Mouse (Mus musculus): ENCODE data around the gene Tmem212.
"Not testable (repeated sequence)": the region's sequence is repeated elsewhere in the genome, so short reads cannot be mapped to it uniquely, and the experiment has no call there.

The Tmem212 gene

DNA sequence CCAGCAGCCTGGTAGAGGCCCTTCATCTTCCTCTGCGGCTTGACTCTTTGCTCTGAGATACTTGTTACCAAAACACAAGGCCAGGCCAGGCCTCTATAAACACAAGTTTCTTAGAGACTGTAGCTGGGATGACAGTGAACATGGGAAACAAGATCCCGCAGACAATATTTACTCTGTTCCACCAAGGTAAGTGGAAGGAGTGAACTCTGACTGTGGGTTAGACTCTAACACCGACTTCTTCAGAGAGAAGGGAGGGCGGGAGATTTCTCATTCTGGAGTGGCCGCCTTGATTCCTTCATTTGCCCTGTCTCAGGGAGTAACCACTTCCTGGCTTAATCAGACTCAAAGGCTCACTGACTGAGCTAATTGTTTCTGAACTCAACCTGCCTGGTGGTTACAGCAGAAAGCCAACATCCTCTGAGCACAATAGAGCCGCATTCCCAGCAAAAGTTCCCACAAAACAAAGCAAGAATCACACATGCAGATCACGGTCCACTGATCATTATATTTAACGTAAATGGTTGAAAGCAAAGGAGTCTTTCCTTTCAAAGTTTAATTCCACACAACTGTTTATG lies at the start of gene Tmem212:
Gene Tmem212 (minus strand): TSS at position 51 of the 575 bp plus-strand sequence.
- no peak for DNase-seq (ENCODE audit: low spot score)

DNA sequence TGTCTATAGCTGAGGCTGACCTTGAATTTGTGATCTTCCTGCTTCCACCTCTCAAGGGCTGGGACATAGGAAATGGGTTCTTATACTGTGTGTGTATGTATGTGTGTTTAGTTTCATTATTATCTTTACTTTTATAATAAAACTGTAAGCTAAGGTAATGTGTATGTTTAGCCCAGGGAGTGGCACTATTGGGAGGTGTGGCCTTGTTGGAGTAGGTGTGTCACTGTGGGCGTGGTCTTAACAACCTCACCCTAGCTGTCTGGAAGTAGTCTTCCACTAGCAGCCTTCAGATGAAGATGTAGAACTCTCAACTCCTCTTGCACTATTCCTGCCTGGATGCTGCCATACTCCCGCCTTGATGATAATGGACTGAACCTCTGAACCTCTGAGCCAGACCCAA lies 49.2 kb upstream of the Tmem212 start:
- not testable (repeated sequence) for DNase-seq (ENCODE audit: low spot score)

DNA sequence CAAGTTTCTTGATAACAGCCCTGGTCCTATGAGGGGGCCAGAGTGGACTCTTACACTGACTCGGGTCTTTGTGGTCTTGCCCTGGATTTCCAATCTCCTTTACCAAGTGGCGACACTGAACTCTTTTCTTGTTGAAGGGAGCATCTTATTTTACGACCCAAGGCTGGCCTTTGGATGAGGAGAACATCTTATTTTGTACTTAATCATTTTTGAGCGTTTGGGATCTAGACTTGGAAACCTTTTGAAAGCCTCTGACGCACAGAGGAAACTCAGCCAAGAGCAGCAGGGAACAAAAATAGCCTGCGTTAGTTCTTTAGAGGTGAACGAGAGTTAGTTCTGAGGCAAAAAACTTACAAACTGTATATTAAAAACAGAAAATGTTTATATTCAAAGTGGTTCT lies 46.8 kb upstream of the Tmem212 start:
- no peak for DNase-seq (ENCODE audit: low spot score)

DNA sequence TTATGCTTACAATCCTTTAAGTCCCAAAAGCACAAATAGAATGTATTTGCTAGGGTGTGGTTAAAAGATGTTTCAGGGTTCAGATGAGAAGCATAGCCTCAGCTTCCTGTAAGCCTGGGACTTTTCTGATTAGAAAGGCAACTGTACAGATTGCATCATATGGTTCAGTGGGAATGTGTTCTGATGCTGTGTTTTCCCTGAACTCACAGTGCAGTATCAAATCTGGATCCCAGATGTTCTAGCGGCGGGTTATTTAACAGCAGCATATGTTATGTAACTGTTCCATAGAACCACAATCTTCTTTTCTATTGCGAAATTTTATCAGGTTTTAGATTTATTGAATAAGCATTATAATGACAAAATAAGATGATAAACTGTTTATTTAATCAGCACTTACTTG lies 45.5 kb upstream of the Tmem212 start:
- DNase-seq (ENCODE audit: low spot score): no peak

DNA sequence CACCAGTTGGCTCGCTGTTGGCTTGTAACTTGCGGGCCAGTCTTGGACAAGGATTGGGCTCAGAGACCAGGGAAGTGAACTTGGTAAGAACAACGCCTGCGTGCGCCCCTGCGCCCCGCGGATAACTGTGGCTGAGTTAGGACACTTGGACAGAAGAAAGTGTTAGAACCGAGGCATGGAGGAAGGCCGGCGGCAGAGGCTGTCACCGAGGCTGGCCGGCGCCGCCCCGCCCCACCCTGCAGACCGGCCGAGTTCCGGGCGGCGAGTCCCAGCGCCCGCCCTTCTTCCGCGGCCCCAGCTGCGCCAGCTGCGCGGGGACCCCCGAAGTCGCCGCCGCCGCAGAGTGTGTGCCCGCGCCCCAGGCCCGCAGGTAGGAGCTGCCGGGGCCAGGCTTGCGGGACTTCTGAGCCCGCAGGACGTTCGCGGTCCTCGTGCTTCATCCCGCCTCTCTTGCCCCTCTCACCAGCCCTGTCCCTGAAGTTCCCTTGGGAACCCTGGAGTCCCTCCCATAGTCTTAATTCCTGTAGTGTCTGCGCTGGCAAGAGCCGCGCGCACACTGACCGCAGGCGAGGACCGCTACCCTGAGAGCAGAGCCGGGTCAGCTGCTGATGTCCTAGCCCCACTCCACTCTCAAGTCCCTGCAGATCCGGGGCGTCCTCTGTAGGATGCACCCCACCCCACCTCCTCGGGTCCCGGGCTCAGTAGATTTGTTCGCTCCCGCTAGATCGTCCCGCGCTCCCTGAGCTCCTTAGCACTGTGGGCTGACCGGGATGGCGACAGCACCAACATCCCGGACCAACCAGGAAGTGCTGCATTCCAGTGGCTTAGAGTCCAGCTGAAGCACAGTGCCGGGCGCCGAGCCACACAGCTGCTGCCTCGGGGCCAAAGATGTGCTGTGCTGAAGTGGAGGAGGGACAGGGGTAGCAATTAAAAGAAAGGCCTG lies 42.5 kb upstream of the Tmem212 start, which contains the start of gene Pld1:
Gene Pld1 (plus strand): TSS at position 315 of the 943 bp plus-strand sequence.
- DNase-seq (ENCODE audit: low spot score): no peak

DNA sequence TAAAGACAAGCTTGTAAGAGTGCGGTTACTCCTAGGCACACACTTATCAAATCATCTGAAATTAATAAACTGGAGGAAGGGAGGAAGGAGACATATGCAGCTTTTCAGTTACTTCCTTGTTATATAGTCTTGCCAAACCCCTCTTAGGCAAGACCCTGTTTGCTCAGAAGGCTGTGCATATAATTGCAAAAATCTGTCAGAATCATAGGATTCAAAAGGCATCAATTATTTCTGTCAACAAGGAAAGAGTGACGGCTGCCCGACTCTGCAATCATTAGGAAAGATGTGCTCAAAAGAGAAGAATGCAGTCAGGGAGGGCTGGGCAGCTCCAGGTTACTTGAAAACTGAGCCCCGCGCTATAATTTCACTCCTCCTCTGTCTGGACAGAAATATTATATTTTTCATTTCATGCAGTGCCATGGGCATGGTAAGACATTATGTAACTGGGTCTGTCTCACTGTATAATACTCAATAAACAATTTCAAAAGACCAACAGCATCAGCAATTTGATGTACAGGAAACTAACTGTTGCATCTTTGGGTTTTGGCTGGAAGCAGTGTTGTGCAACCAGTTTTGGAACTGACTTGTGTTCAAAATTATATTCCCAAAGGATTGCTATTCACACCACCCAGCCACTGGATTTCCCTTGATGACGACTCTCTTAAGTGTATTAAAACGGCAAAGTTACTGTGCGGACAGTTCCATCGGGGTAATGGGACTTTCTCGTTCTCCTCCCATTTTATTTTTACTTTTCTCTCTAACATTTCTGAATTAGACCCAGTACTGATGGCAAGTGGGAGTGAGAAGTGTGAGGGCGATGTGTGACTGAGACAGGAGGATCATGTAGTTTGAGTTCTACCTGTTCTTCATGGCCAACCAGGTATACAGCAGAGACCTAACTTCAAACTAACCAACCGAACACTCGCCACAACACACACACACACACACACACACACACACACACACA lies 41.3 kb upstream of the Tmem212 start:
- no peak for DNase-seq (ENCODE audit: low spot score)

DNA sequence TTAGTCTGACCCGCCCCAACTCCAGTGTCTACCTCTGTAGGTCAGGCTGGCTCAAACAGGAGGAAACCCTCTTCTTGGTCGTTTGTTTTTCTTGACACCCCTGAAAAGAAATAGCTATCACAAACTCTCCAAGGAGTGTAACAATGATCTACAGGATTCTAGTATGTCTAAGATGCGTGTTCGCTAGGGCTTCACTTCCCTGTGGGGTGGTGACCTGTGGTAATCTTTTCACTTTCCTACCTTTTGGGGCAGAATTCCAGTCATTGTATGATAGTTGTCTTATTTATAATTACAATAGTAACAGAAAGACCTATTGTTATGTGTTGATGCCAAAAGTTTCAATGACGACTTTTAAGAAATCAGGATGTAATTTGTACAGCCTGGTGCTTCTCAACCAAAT lies 40.6 kb upstream of the Tmem212 start:
- DNase-seq (ENCODE audit: low spot score): no peak

DNA sequence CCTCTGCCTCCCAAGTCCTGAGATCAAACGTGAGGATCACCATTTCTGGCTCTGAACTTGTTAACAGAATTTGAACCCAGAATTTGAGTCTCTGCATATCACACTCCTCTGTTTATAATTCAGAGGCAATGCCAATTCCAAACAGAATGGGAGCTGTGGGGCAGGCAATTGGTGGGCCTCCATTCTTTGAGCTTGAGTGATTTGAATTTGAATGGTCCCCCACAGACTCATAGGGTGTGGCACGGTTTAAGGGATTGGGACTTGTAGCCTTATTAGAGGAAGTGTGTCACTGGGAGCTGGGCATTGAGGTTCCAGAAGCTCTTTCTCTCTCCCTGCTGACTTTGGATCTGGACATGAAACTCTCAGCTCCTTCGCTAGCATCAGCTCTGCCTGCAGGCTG lies 39.5 kb upstream of the Tmem212 start:
- no peak for DNase-seq (ENCODE audit: low spot score)

DNA sequence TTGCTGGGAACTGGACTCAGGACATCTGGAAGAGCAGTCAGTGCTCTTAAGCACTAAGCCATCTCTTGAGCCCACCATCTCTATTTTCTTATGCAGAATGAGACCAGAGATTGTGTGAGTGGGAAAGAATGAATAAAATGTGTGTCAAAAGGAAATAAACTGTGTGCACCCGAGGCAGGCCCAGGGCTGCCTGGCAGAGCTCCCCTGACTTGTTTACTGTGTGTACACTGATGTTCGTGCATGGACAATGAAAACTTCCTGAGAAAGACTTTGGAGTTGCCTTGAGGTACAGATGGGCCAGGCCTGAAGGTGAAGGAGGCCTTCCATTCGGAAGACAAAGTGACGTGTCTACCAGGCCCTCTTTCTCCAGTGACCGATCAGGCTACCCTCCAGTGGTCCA lies 36.2 kb upstream of the Tmem212 start:
- DNase-seq (ENCODE audit: low spot score): no peak

DNA sequence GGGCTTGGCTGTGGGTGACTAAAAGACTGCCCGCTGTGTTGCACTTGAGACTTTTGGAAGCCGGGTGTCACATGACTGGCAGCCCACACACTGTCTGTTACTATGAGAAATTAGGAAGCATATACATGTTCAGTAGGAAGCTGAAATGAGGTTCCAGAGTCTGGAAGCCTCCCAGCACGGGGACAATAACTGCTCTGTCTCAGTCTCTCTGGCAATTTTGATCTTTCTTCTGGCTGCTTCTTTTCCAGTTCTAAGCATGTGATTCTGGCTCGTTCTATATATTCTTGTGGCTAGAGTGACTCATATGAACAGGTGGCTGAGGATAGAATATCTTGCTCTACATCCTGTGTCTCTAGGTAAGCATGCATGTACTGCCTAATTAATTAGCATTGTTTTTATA lies 33.1 kb upstream of the Tmem212 start:
- no peak for DNase-seq (ENCODE audit: low spot score)

DNA sequence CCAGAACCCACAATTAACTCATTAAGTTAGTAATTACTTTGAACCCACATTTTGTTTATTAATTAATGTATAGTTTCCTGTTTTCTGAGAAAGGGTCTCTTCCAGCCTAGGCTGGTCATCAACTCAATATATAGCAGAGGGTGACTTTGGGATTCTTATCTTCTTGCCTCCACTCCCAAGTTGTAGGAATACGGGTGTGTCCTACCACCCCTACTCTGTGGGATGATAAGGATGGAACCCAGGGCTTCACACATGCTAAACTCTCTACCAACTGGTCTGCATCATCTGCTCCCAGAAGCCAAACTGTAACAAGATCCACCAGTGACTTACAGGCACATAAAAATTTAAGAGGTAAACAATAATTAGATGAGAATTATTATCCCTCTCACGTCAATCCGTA lies 27.9 kb upstream of the Tmem212 start:
- no peak for DNase-seq (ENCODE audit: low spot score)

DNA sequence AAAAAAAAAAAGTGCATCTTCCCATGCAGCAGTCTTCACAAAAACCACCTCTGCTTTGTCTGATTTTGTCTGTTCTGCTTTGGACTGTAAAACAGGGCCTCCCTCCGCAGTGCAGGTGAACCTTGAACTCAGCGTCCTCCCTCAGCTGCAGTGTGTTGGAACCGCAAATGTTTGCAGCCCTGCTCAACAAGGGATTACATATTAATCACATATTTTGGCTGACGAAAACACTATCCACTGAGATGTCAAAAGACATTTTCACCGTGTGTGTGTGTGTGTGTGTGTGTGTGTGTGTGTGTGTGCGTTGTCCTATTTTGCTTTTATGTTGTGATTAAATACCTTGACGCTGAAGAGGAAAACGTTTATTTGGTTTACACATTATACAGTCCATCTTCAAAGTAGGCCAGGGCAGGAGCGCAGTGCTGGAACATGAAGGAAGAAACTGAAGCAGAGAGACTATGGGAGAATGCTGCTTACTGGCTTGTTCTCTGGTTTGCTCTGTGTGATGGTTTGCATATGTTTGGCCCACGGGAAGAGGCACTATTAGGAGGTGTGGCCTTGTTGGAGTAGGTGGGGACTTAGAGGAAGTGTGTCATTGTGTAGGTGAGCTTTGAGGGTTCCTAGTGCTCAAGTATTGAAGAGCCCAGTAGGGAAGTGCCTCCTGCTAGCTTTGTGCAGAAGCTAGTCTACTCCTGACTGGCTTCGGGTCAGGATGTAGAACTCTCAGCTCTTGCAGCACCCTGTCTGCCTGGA lies 25.3 kb upstream of the Tmem212 start:
- no peak for DNase-seq (ENCODE audit: low spot score)

DNA sequence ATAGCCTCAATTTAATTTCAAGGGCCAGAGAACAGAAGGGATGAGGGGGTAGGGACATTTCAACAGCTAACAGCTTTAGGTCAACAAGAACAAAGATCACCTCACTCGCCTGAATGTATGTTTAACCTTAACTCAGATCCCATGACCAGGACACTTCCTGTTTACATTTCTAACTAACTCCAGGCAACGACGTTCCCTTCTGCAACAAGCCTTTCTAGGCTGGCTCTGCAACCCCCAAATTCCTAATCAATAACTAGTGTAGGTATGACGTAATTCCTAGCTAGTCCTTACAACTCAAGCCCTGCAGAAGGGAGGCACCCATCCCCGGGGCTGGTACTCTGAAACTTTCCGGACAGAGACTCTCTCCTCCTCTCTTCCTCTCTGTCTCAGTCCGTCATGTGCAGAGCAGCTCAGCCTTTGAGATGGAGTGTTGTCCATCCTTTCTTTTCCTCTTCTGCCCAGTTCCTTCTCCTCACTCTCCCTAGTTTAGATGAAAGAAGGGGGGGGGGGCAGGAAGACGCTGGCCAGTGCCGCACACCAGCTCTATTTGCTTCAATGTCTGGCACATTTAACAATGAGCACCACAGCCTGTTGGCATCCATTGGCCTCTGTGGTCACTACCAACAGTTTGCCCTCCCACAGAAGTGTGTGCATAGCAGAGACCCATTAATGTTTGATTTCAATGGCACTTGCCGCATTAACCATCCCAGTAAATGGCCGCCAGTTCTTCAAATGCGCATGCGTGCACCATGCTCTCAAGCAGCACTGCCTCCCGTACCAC lies 22.7 kb upstream of the Tmem212 start:
- no peak for DNase-seq (ENCODE audit: low spot score)

DNA sequence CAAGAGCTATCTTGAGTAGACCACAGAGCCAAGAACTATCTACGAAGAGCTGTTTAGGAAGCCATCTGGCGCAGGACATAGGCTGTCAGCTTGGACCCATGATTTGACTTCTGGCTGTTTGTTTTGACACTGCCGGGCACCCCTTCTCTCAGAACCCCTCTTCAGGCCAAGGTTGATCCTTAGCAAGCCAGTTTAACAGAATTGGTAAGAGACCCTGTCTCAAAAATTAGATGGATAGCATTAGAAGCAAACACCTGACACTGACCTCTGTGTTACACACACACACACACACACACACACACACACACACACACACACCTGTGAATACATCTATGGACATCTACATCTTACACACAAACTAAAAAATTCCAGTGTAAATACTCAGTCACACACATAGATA lies 12.8 kb upstream of the Tmem212 start:
- no peak for DNase-seq (ENCODE audit: low spot score)

DNA sequence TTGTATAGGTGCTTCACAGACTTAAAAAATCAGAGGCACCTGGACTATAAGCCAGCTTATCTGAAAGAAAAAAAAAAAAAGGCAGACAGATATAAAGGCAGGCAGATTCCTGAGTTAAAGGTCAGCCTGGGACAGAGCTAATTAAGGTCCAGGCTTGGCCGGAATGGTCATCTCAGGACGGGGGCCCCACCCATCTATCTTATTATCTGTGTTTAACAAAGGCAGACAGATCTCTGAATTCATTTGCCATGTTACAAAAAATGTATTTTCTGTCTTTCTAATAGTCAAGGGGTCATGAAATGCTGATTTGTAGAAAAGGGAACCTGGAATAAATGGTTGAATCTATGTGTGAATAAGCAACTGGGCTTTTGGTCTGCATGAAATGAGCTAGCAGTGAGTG lies 12.1 kb upstream of the Tmem212 start:
- DNase-seq (ENCODE audit: low spot score): no peak

DNA sequence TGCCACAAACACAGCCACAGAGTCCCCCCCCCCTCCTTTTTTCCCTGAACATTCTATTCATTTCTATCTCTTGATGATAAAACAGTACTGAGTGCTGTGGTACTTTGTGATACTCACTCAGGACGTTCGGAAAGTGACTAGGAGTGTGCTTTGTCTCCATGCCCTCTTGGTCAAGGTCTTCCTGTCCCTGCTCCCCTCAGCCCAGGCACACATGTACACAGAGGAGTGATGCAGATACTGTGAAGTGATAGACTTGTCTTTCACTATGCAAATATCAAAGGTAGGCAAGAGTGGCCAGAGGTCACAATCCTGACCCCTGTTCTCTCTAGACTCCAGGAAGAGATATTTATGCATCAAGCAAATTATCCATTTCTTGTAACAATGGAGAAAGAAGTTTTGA lies 11.1 kb upstream of the Tmem212 start:
- DNase-seq (ENCODE audit: low spot score): no peak

DNA sequence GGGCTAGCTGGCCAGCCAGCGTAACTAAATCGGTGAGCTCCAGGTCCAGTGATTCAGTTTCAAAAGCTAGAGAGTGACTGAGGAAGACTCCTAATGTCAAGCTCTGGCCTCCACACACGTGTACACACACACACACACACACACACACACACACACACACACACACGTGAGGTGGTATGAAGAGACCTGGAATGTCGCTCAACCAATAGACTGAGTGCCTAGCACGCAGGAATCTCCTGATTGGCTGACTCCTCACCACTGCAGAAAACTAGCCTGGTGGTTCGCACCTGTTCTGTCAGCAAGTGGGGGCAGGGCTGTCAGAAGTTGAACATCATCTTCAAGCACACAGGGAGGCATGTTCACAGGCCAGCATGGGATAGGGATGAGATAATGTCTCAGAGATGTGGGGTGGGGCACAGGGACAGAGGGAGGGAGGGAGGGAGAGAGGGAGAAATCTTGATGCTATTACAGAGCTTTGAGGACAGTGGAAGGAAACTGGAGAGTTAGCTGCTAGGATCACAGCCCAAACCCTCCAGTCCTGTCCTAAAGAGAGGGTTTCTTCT lies 10.6 kb upstream of the Tmem212 start:
- DNase-seq (ENCODE audit: low spot score): no peak

DNA sequence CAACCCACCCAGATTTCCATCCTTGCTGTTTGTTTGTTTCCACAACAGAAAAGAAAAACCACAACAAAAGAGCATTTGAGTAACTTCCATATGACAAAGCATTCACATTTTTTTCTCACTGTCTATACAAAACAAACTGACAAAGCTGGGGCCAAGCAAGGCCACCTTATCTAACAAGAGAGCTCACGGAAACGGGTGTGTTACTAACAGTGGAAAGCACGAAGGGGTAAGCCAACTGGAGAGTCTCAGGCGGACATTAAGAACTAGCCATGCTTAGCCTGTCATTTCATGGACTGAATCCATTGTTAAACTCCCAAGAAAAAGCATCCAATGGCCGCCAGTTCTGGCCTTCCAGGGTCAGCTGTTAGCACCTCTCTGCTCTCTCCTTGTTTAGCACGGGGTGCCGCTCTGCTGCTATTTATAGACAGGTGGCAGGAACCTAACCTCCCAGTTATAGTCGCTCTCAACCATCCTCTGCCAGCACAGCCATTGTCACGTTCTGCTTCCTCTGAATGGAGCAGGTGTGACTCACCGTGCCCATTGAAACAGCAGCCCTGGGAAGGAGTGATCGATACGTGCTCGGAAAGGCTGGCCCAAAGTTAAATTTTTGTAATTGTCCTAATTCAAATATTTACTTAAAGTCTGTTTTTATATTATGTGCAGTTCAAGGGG lies 8.6 kb upstream of the Tmem212 start:
- DNase-seq (ENCODE audit: low spot score): no peak

DNA sequence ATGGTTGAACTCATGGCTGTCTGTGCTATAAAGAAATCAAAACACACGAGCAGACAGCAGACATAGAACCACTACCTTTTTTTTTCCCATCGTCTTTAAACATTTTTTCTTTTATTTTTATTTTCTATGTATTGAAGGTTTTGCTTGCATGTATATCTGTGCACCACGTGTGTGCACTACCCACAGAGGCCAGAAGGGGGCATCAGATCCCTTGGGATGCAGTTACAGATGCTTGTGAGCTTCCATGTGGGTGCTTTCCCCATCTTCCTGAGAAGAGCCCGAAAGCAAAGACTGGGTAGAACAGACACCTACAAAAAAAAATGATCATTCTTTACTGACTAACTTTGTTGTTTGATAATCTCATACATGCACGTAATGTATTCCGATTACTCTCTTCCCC lies 5.7 kb upstream of the Tmem212 start:
- no peak for DNase-seq (ENCODE audit: low spot score)

Measured in c-Kit-positive CD71-positive TER-119-positive erythroid progenitor cells, embryonic 14.5 days (primary cell).